Mouse (Mus musculus): ENCODE measurements around the gene Gm11487. TPM values are rescaled to one million over a fixed set of nuclear protein-coding genes. Genes with fewer than 3 reads are reported as not detected.
"Not testable (repeated sequence)": the region's sequence is repeated elsewhere in the genome, so short reads cannot be mapped to it uniquely, and the experiment has no call there.

Gene Gm11487
- not detected for total RNA-seq (2021)
- long read RNA-seq, experiment 1, result 0 reads
- long read RNA-seq, experiment 2, result 0 reads

DNA sequence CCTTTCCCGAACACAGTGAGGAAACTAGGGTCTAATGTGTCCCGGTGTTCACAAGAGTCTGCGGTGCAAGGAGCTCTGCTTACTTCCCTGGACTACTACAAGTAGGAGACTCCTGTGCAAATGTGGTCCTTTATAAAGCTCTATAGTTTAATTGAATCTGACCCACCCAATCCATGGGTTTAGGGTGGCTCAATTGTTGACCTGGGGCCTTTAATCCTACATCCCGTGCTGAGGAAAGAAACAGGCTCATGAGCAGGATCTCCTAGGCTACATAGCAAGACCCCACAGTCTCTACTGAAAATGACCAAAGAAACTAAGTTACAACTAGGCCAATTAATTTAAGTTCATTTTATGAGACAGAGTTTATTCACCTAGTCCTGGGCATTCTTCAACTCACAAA, at the start of gene Gm11487:
Gene Gm11487, minus strand, starts transcription at position 101 of the 400 bp plus-strand sequence.
- DNase-seq (ENCODE audit: low spot score in 2 of 2), result not testable (repeated sequence)

- peak; percentile 1 to 10 for DNase-seq (ENCODE audit: low spot score in 2 of 2)
Measured at GRCm38 (mm10) chr4:73444715-73445114, 39.8 kb upstream of the Gm11487 start.

DNA sequence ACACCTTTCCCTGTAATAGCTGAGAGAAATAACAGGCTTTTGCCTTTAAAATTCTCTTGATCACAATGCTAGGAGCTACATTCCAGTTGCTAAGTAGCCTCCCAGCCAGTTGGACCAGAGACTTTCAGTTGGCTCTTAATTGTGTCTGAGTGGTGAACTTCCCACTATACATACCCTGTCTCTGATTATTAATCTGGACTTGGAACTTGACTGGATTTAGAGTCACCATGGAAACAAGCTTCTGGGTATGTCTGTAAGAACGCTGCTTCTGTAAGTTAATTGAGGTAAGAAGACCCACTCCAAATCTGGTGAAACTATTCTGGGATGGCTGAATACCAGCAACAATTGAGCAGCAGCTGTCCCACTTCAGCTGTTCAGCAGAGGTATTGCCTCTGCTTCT, 37.7 kb upstream of the Gm11487 start:
- DNase-seq (ENCODE audit: low spot score in 2 of 2), result peak in 1 of 2 experiments; percentile 15

DNA sequence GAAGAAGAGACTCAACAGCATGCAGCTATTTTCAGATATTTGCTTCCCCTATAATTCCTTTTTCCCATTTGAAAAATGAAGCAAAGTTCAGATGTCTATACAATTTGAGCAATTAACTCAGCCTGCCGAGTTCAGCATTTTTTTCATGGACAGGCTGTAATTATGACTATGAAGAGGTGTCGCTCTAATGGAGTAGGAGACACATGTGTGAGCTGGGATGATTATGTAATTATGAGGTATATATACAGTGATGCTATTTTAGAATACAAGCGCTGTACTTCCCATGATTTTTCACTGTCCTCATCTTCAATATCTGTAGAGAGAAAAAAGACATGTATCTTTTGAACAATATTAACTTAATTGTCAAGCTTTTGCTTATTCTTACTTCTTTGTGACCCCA, 21.0 kb upstream of the Gm11487 start:
- no peak for DNase-seq (ENCODE audit: low spot score in 2 of 2)

DNA sequence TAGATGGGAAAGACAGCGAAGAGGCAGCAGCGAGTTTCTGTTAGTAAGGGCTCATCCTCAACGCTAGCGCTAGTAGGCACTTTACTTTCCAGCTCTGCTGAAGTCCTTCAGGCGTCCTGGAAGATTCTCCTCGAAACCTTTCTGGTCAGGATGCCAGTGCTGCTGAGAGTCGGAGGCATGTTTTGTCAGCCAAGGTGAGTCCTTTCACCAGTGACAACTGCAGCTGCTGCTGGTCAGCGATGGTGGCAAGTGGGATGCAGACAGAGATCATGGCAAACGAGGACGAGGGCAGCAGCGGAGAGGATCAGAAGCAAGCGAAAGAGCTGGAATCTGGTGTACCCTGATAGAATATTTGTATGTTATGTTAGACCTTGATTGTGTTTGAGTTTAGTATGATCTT, 18.2 kb upstream of the Gm11487 start:
- no peak for DNase-seq (ENCODE audit: low spot score in 2 of 2)

DNA sequence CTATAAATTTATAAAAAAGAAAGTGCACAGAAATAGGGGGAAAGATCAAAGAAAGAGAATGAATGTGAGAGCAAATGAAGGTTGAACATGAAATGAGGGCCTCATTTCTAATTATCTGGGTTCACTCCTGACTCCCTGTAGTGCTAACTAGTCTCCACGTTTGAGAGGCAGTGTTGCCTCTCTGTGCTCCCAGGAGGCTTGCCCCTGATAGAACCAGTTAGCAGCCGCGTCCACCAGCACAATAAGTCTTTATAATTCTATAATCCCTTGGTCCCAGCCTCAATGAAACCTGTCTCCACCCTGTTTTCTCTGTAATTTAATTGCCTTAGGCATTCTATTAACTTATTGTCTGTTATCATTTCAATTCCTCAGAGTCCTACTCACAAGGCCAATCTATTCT, 38.3 kb downstream of the Gm11487 start:
- DNase-seq (ENCODE audit: low spot score in 2 of 2), result no peak

Other genes with a start within 250 kb of the Gm11487 start
- gene Gm11238, start 202.8 kb upstream of the Gm11487 start, total RNA-seq (2021), result not detected
- gene Gm11237, start 217.9 kb upstream of the Gm11487 start, total RNA-seq (2021), result not detected
- gene Gm11236, start 233.0 kb upstream of the Gm11487 start, total RNA-seq (2021), result not detected

Measured in layer of hippocampus, postnatal 14 days (tissue).